Mouse (Mus musculus): Measurements from ENCODE around the gene Lhfpl5.

Lhfpl5 gene

DNA sequence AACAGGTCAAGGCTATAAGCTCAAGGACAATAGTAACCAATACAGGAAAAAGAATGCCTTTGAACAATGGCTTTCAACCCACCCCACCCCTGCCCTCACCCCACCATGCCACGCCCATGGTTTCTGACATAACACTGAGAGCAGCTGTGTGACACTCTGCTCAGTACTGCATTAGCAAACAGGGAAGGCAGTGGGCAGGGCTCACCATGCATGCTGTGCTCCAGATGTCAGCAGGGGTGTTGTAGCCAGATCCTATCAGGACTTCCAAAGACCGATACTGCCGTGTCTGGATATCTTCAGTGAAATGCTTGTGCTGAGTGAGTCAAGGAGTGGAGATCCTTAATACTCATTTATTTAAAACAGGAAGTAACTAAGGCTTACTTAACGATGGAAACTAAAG is 18.5 kb downstream of the Lhfpl5 start:
- H3K27me3 ChIP-seq (ENCODE audit: control insufficient read depth, insufficient read depth, low read length, poor library complexity, severe bottlenecking): no peaks in the 10 kb centered on the region
- H3K36me3 ChIP-seq (ENCODE audit: control insufficient read depth, insufficient read depth, low read length, poor library complexity, severe bottlenecking): peaks cover 2% of the 10 kb centered on the region
- DNase-seq (ENCODE audit: low read depth, low spot score): no peak

GRCm38 (mm10) chr17:28600780-28601179 is 25.3 kb downstream of the Lhfpl5 start:
- no peaks in the 10 kb centered on the region for H3K27me3 ChIP-seq (ENCODE audit: control insufficient read depth, insufficient read depth, low read length, poor library complexity, severe bottlenecking)
- H3K36me3 ChIP-seq (ENCODE audit: control insufficient read depth, insufficient read depth, low read length, poor library complexity, severe bottlenecking): peaks cover 12% of the 10 kb centered on the region
- DNase-seq (ENCODE audit: low read depth, low spot score): no peak

DNA sequence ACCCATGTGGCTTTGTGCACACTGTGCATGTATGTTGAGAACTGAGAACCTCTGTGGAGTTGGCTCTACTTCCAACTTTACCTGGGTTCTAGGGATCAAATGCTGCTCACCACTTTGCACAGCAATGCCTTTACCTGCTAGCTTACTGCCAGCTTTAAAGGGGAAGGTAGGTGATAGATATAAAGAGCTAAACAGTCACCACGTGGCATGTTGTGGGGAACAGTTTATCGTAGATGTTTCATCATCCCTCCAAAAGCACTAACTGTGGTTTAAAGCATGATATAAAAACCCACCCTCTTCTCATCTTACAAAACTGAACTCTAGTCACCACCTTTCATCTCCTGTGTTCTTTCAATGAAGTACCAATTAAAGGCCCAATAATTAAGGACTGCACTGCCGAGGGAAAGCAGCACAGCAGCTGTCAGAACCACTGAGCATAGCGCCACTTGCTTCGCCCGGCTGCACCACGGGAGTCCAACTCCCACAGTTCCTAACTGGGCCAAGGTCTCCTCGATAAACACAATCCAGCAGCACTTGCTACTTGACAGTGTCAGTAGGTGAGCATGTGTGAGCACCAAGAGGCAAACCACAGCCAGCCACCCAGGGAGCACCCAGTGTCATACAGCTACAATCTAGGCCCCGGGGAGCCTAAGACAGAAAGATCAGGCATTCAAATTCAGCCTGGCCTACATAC is 26.3 kb downstream of the Lhfpl5 start:
- peaks cover 12% of the 10 kb centered on the region for H3K36me3 ChIP-seq (ENCODE audit: control insufficient read depth, insufficient read depth, low read length, poor library complexity, severe bottlenecking)
- no peak for DNase-seq (ENCODE audit: low read depth, low spot score)
- no peaks in the 10 kb centered on the region for H3K27me3 ChIP-seq (ENCODE audit: control insufficient read depth, insufficient read depth, low read length, poor library complexity, severe bottlenecking)

DNA sequence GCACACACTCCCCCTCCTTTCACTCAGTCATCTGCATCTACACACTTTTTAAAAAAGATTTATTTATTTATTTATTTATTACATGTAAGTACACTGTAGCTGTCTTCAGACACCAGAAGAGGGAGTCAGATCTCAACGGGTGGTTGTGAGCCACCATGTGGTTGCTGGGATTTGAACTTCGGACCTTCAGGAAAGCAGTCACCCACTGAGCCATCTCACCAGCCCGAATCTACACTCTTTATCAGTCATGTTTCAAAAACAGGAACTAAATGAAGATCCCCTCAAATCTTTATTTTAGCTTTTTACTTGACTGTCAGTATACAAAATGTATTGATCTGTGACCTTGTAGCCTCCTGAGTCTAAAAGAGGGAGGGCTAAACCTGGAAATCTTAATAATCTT is 34.1 kb downstream of the Lhfpl5 start:
- no peak for DNase-seq (ENCODE audit: low read depth, low spot score)
- H3K27me3 ChIP-seq (ENCODE audit: control insufficient read depth, insufficient read depth, low read length, poor library complexity, severe bottlenecking): no peaks in the 10 kb centered on the region
- H3K36me3 ChIP-seq (ENCODE audit: control insufficient read depth, insufficient read depth, low read length, poor library complexity, severe bottlenecking): peaks cover 3% of the 10 kb centered on the region; the same call in 1 of the 2 replicates

- no peaks in the 10 kb centered on the region for H3K27me3 ChIP-seq (ENCODE audit: control insufficient read depth, insufficient read depth, low read length, poor library complexity, severe bottlenecking)
- DNase-seq (ENCODE audit: low read depth, low spot score): no peak
- 0 out of 2 replicates have a peak, but pooled peaks cover 3% of the 10 kb centered on the region for H3K36me3 ChIP-seq (ENCODE audit: control insufficient read depth, insufficient read depth, low read length, poor library complexity, severe bottlenecking)
These were observed 37.2 kb downstream of the Lhfpl5 start for GRCm38 (mm10) chr17:28612603-28613002.

GRCm38 (mm10) chr17:28613096-28613495 is 37.7 kb downstream of the Lhfpl5 start:
- H3K36me3 ChIP-seq (ENCODE audit: control insufficient read depth, insufficient read depth, low read length, poor library complexity, severe bottlenecking): 0 out of 2 replicates have a peak, but pooled peaks cover 3% of the 10 kb centered on the region
- no peaks in the 10 kb centered on the region for H3K27me3 ChIP-seq (ENCODE audit: control insufficient read depth, insufficient read depth, low read length, poor library complexity, severe bottlenecking)
- DNase-seq (ENCODE audit: low read depth, low spot score): no peak

GRCm38 (mm10) chr17:28615332-28615731 is 39.9 kb downstream of the Lhfpl5 start:
- Histone ChIP-seq H3K36me3 (ENCODE audit: control insufficient read depth, insufficient read depth, low read length, poor library complexity, severe bottlenecking) (0 out of 2 replicates have a peak, but pooled peaks cover 4% of the 10 kb centered on the region), H3K27me3 (ENCODE audit: control insufficient read depth, insufficient read depth, low read length, poor library complexity, severe bottlenecking) (no peaks in the 10 kb centered on the region)
- no peak for DNase-seq (ENCODE audit: low read depth, low spot score)

DNA sequence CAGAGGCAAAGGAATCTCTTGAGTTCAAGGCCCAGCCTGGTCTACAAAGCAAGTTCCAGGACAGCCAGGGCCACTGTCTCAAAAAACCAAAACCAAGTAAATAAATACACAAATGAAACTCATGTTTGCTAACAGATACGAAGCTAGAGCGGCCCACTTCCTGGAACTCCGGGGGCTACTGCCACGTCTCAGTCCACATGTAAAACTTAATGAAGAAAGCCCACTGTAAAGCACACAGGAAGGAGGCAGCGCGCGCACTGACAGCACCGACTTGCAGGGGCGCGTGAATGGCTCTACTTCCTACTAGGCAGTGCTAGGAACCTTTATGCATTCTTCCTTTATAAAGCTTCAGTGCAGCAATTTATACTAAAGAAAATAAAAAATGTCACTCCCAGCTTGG is 42.2 kb downstream of the Lhfpl5 start:
- peaks cover 4% of the 10 kb centered on the region; the same call in 1 of the 2 replicates for H3K36me3 ChIP-seq (ENCODE audit: control insufficient read depth, insufficient read depth, low read length, poor library complexity, severe bottlenecking)
- no peak for DNase-seq (ENCODE audit: low read depth, low spot score)
- H3K27me3 ChIP-seq (ENCODE audit: control insufficient read depth, insufficient read depth, low read length, poor library complexity, severe bottlenecking): no peaks in the 10 kb centered on the region

DNA sequence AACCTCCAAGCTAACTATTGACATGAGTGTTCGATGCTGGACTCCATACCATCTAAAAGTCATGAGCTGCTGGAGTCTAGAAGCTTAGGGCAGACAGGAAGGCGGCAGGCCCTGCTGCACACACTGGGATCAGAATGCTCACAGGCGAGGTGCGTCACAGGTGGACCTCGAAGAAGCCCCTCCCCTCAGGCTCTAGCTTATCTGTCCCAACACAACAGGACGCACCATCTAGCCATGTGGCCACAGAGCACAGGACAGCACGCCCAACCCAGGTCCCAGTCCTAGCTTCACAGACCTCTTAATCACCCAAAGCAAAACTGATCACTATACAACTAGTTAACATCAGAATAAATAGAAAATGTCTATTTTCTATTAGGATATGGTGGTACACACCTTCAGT is 42.7 kb downstream of the Lhfpl5 start:
- DNase-seq (ENCODE audit: low read depth, low spot score): no peak
- Histone ChIP-seq H3K27me3 (ENCODE audit: control insufficient read depth, insufficient read depth, low read length, poor library complexity, severe bottlenecking) (no peaks in the 10 kb centered on the region), H3K36me3 (ENCODE audit: control insufficient read depth, insufficient read depth, low read length, poor library complexity, severe bottlenecking) (peaks cover 4% of the 10 kb centered on the region; the same call in 1 of the 2 replicates)

DNA sequence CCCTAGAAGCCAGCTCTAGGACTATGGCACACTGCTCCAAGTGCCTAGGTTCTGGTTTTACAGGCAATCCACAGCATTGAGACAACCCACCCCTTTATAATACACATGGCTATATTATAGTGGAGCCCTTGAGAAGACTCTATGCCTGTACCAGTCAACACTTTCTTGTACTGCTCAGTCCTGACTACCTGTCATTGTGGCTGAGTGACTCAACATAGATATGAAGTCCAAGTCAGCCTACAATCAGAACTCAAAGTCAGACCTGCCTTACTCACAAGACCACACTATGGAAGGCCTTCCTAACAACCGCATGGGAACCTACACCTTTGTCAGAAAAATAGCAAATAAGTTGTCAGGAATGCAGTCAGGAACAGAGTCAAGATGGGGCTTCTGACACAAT is 43.3 kb downstream of the Lhfpl5 start:
- no peaks in the 10 kb centered on the region for H3K27me3 ChIP-seq (ENCODE audit: control insufficient read depth, insufficient read depth, low read length, poor library complexity, severe bottlenecking)
- H3K36me3 ChIP-seq (ENCODE audit: control insufficient read depth, insufficient read depth, low read length, poor library complexity, severe bottlenecking): peaks cover 2% of the 10 kb centered on the region; the same call in 1 of the 2 replicates
- no peak for DNase-seq (ENCODE audit: low read depth, low spot score)

- peaks cover 2% of the 10 kb centered on the region; the same call in 1 of the 2 replicates for H3K36me3 ChIP-seq (ENCODE audit: control insufficient read depth, insufficient read depth, low read length, poor library complexity, severe bottlenecking)
- peak; percentile 54 for DNase-seq (ENCODE audit: low read depth, low spot score)
- H3K27me3 ChIP-seq (ENCODE audit: control insufficient read depth, insufficient read depth, low read length, poor library complexity, severe bottlenecking): no peaks in the 10 kb centered on the region
These were observed 46.2 kb downstream of the Lhfpl5 start for GRCm38 (mm10) chr17:28621381-28622299.

- no peaks in the 10 kb centered on the region for H3K27me3 ChIP-seq (ENCODE audit: control insufficient read depth, insufficient read depth, low read length, poor library complexity, severe bottlenecking)
- DNase-seq (ENCODE audit: low read depth, low spot score): peak; percentile 88
- peaks cover 2% of the 10 kb centered on the region; the same call in 1 of the 2 replicates for H3K36me3 ChIP-seq (ENCODE audit: control insufficient read depth, insufficient read depth, low read length, poor library complexity, severe bottlenecking)
These were observed 46.9 kb downstream of the Lhfpl5 start, which contains the start of gene Srpk1 for GRCm38 (mm10) chr17:28622300-28622759. Srpk1 (minus strand) TSS chr17:28622709.

DNA sequence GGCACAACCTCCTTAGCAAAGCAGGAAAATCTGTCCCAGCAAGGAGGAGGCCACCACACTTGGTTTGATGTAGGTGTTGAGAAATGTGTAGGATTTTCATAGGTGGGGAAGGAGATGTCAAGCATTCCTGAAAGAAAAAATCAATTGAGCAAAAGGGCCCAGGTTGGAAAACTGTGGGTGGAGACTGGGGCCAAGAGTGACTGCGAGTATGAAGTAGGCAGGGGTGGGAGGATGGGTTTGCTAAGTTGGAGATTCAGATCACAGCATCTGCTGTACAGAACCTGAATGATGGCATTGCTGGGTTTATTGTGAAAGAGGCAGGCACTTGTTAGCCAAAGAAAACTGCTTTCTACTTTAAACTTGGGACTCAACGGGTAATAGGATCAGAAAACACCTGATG is 49.4 kb downstream of the Lhfpl5 start:
- no peak for DNase-seq (ENCODE audit: low read depth, low spot score)
- H3K36me3 ChIP-seq (ENCODE audit: control insufficient read depth, insufficient read depth, low read length, poor library complexity, severe bottlenecking): peaks cover under 1% of the 10 kb centered on the region; the same call in 1 of the 2 replicates
- H3K27me3 ChIP-seq (ENCODE audit: control insufficient read depth, insufficient read depth, low read length, poor library complexity, severe bottlenecking): no peaks in the 10 kb centered on the region

- peak; percentile 44 for DNase-seq (ENCODE audit: low read depth, low spot score)
- Histone ChIP-seq H3K27me3 (ENCODE audit: control insufficient read depth, insufficient read depth, low read length, poor library complexity, severe bottlenecking) (no peaks in the 10 kb centered on the region), H3K36me3 (ENCODE audit: control insufficient read depth, insufficient read depth, low read length, poor library complexity, severe bottlenecking) (no peaks in the 10 kb centered on the region; the same call in 1 of the 2 replicates)
These were observed 49.9 kb downstream of the Lhfpl5 start for GRCm38 (mm10) chr17:28625327-28625726.

GRCm38 (mm10) chr17:28626937-28627336 is 51.5 kb downstream of the Lhfpl5 start:
- DNase-seq (ENCODE audit: low read depth, low spot score): no peak
- H3K27me3 ChIP-seq (ENCODE audit: control insufficient read depth, insufficient read depth, low read length, poor library complexity, severe bottlenecking): no peaks in the 10 kb centered on the region
- no peaks in the 10 kb centered on the region for H3K36me3 ChIP-seq (ENCODE audit: control insufficient read depth, insufficient read depth, low read length, poor library complexity, severe bottlenecking)
